Mouse (Mus musculus) embryonic facial prominence, embryonic 15.5 days (tissue): ENCODE data around the gene P2rx5. TPM values are rescaled to one million over a fixed set of nuclear protein-coding genes. Genes with fewer than 3 reads are reported as not detected.

Experiments
- polyA plus RNA-seq: library from polyadenylated mRNA; unstranded; fragments of >200 nt; fragmentation: Nextera tagmentation; extraction: Ambion mirVana; gene quantifications from 2 replicates; pipeline ENCODE4 v1.2.1, GENCODE M21; 2015

The P2rx5 gene
- polyA plus RNA-seq, 1 experiment from 2014 or later, result 1.0 TPM

Other genes starting within 250 kb of the P2rx5 start
- gene Atp2a3, start 199.3 kb upstream of the P2rx5 start, polyA plus RNA-seq, result 4.0 and 5.0 TPM in 2 replicates
- gene P2rx1, start 161.3 kb upstream of the P2rx5 start, polyA plus RNA-seq, result 2.6 and 2.8 TPM in 2 replicates
- gene Camkk1, start 141.4 kb upstream of the P2rx5 start, polyA plus RNA-seq, result 11.4 and 12.0 TPM in 2 replicates
- gene Ncbp3, start 112.6 kb upstream of the P2rx5 start, polyA plus RNA-seq, result 10.9 and 11.6 TPM in 2 replicates
- 0.28 and 0.40 TPM in 2 replicates for gene Itgae, start 69.8 kb upstream of the P2rx5 start, polyA plus RNA-seq
- gene Haspin, start 22.1 kb upstream of the P2rx5 start, polyA plus RNA-seq, result 10.9 and 11.5 TPM in 2 replicates
- gene Emc6, start 16.6 kb downstream of the P2rx5 start, polyA plus RNA-seq, result 91.9 and 100 TPM in 2 replicates
- gene Tax1bp3, start 16.7 kb downstream of the P2rx5 start, polyA plus RNA-seq, result 210 and 221 TPM in 2 replicates
- gene Ctns, start 38.6 kb downstream of the P2rx5 start, polyA plus RNA-seq, result 23.0 and 25.5 TPM in 2 replicates
- gene Shpk, start 39.0 kb downstream of the P2rx5 start, polyA plus RNA-seq, result 2.7 and 2.9 TPM in 2 replicates
- 0.24 and 0.34 TPM in 2 replicates for gene Trpv1, start 73.9 kb downstream of the P2rx5 start, polyA plus RNA-seq
- 0.84 and 0.87 TPM in 2 replicates for gene Trpv3, start 107.0 kb downstream of the P2rx5 start, polyA plus RNA-seq
- gene Aspa, start 169.2 kb downstream of the P2rx5 start, polyA plus RNA-seq, result 2.0 and 2.4 TPM in 2 replicates
- gene Gm49340, start 169.3 kb downstream of the P2rx5 start, polyA plus RNA-seq, result not detected in 2 replicates
- gene Spata22, start 169.3 kb downstream of the P2rx5 start, polyA plus RNA-seq, result not detected in 2 replicates
- not detected in 2 replicates for gene Olfr20, start 190.4 kb downstream of the P2rx5 start, polyA plus RNA-seq
- gene Olfr376, start 210.8 kb downstream of the P2rx5 start, polyA plus RNA-seq, result 0.13 and 0.17 TPM in 2 replicates
- 0.08 TPM in 1 of 2 replicates, not detected in the other for gene Olfr1, start 239.2 kb downstream of the P2rx5 start, polyA plus RNA-seq